In the genomic region with DNA sequence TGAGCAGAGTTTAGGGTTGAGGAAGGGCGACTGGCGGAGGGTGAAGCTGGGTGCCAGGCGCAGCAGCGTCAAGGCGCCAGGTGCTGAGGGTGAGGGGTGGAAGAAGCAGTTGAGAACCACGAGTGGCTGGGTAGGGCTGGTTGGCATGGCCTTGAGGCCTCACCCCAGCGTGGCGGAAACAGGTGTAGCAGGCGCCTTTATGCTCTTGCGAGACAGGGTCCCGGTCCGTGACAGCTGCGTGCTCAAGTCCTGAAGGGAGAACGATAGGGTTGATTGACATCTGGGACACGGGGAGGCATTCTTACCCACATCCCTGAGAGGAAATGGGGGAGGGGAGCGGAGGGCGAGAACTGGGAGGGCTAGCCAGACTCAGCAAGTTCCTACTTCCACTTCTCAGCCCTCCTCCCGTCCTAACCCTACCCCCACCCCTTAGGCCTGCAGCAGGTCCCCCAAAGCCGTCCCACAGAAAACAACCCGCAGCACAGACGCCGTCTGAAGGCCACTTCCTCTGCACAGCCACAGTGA, we compare ENCODE assay signal across 7 mouse cellular contexts. TPM values are rescaled to one million over a fixed set of nuclear protein-coding genes. Genes with fewer than 3 reads are reported as not detected.
DNase-seq lines count a peak whose midpoint lies in the region; ATAC-seq and TF ChIP-seq lines count a peak whose summit lies in the region.

No protein-coding gene starts in this region.

- H3K36me3 ChIP-seq in midbrain, embryonic 11.5 days (ENCODE audit: control insufficient read depth, insufficient read depth, low read length): no peaks in the 10 kb centered on the region
- no peaks in the 10 kb centered on the region for H3K36me3 ChIP-seq in midbrain, embryonic 16.5 days (ENCODE audit: control insufficient read depth, insufficient read depth, low read length)

- peaks cover 72% of the 10 kb centered on the region for H3K27me3 ChIP-seq in midbrain, embryonic 11.5 days (ENCODE audit: control insufficient read depth, insufficient read depth, low read length)
- H3K27me3 ChIP-seq in midbrain, embryonic 16.5 days (ENCODE audit: control insufficient read depth, insufficient read depth, low read depth, low read length): peaks cover 65% of the 10 kb centered on the region

- no peak overlapping the region for H3K27ac ChIP-seq in midbrain, embryonic 11.5 days (ENCODE audit: low read depth, low read length)
- H3K27ac ChIP-seq in midbrain, embryonic 16.5 days (ENCODE audit: low read length): no peak overlapping the region

- TF ChIP-seq POLR2A in brain, embryonic 14.5 days (IDR thresholded peaks at IDR 0.05; ENCODE audit: borderline replicate concordance, extremely low read depth, insufficient read depth, insufficient read length, poor library complexity, severe bottlenecking): no peak

- TF ChIP-seq CTCF in brain, embryonic 14.5 days (IDR thresholded peaks at IDR 0.05; ENCODE audit: borderline replicate concordance, extremely low read depth, insufficient read depth, insufficient read length): no peak

- no peaks in the 10 kb centered on the region for H3K9me3 ChIP-seq in midbrain, embryonic 11.5 days (ENCODE audit: control insufficient read depth, low read length)
- no peaks in the 10 kb centered on the region for H3K9me3 ChIP-seq in midbrain, embryonic 16.5 days (replicated peaks; ENCODE audit: control insufficient read depth, low read length, poor library complexity, severe bottlenecking)

- H3K4me3 ChIP-seq in midbrain, embryonic 11.5 days (ENCODE audit: low read depth, low read length): no peak overlapping the region
- H3K4me3 ChIP-seq in midbrain, embryonic 16.5 days (ENCODE audit: low read depth, low read length): no peak overlapping the region

- DNase-seq in midbrain, embryonic 11.5 days (ENCODE audit: low spot score, missing footprints): peak; percentile 90
- peak; percentile 36 for DNase-seq in brain, embryonic 14.5 days (ENCODE audit: low read depth)
- peak; percentile 75 for DNase-seq in induced T-regulatory cell, adult 2 months (ENCODE audit: low read depth)
- peak; percentile 71 to 73 for DNase-seq in lung, adult 18-20 months
- peak; percentile 57 to 74 for DNase-seq in spleen, postnatal 10 days (ENCODE audit: low spot score in 2 of 2)
- DNase-seq in urinary bladder, postnatal 25 days (ENCODE audit: low spot score): no peak

- H3K4me2 ChIP-seq in midbrain, embryonic 11.5 days: no peak overlapping the region
- H3K4me2 ChIP-seq in midbrain, embryonic 16.5 days (ENCODE audit: low read length): no peak overlapping the region

- no peak overlapping the region for H3K9ac ChIP-seq in midbrain, embryonic 11.5 days (ENCODE audit: low read length)
- no peak overlapping the region for H3K9ac ChIP-seq in midbrain, embryonic 16.5 days (ENCODE audit: low read depth, low read length)

- 4% methylated on average over 22 of the region's 22 CpGs for WGBS in midbrain, embryonic 11.5 days
- WGBS in midbrain, embryonic 16.5 days: 6% methylated on average over 22 of the region's 22 CpGs

- no peak for ATAC-seq in midbrain, embryonic 11.5 days (ENCODE audit: low FRiP score)
- ATAC-seq in midbrain, embryonic 16.5 days: no peak

- H3K4me1 ChIP-seq in midbrain, embryonic 11.5 days (ENCODE audit: control insufficient read depth, insufficient read depth, low read length): peaks cover 16% of the 10 kb centered on the region
- peaks cover 20% of the 10 kb centered on the region for H3K4me1 ChIP-seq in midbrain, embryonic 16.5 days (ENCODE audit: control insufficient read depth, insufficient read depth, low read length)

RNA-seq across cellular contexts. Expression of gene Gngt2, which starts 2.8 kb away (rescaled TPM):
- polyA plus RNA-seq in midbrain, embryonic 11.5 days (2014; fragmentation: Nextera tagmentation; extraction: Ambion mirVana): 4.9 and 5.6 TPM in 2 replicates
- polyA plus RNA-seq in midbrain, embryonic 16.5 days (2015; fragmentation: Nextera tagmentation; extraction: Ambion mirVana): 2.6 TPM in 2 replicates
- 1.4 and 1.5 TPM in 2 replicates for polyA plus RNA-seq in brain, embryonic 14.5 days (2012; rRNA removed)

RNA-seq across cellular contexts. Expression of gene Abi3, which starts 8.1 kb away (rescaled TPM):
- polyA plus RNA-seq in midbrain, embryonic 11.5 days (2014; fragmentation: Nextera tagmentation; extraction: Ambion mirVana): 1.2 and 2.1 TPM in 2 replicates
- polyA plus RNA-seq in midbrain, embryonic 16.5 days (2015; fragmentation: Nextera tagmentation; extraction: Ambion mirVana): 1.2 and 1.9 TPM in 2 replicates
- 2.7 and 3.3 TPM in 2 replicates for polyA plus RNA-seq in brain, embryonic 14.5 days (2012; rRNA removed)

RNA-seq across cellular contexts. Expression of gene Phospho1, which starts 9.9 kb away (rescaled TPM):
- polyA plus RNA-seq in midbrain, embryonic 11.5 days (2014; fragmentation: Nextera tagmentation; extraction: Ambion mirVana): not detected in 2 replicates
- polyA plus RNA-seq in midbrain, embryonic 16.5 days (2015; fragmentation: Nextera tagmentation; extraction: Ambion mirVana): 0.43 and 0.45 TPM in 2 replicates
- 0.67 and 9.9 TPM in 2 replicates for polyA plus RNA-seq in brain, embryonic 14.5 days (2012; rRNA removed)
